Mouse (Mus musculus) spleen, postnatal 36 days (tissue): ENCODE results near the gene Myoc.
"Not testable (repeated sequence)": the region's sequence is repeated elsewhere in the genome, so short reads cannot be mapped to it uniquely, and the experiment has no call there.

ENCODE experiments used
- DNase-seq, 2 experiments: peaks; one replicate each; pipeline ENCODE4 v3.0.0; 2022; ENCODE audit warnings: low spot score in 2 of 2, mixed read lengths in 1 of 2

The Myoc gene

DNA sequence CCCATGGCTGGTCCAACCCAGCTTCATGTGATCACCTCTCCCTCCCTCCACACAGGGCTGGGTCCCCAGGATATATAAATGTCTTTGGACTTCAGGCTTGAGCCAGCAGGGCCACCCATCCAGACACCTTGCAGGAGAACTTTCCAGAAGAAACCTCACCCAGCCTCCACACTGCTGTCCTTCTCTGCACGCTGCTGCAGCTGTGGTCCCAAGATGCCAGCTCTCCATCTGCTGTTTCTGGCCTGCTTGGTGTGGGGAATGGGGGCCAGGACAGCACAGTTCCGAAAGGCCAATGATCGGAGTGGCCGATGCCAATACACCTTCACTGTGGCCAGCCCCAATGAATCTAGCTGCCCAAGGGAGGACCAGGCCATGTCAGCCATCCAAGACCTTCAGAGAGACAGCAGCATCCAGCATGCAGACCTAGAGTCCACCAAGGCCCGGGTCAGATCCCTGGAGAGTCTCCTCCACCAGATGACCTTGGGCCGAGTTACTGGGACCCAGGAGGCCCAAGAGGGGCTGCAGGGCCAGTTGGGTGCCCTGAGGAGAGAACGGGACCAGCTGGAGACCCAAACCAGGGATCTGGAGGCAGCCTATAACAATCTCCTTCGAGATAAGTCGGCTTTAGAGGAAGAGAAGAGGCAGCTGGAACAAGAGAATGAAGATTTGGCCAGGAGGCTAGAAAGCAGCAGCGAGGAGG lies at the start of gene Myoc:
Gene Myoc (plus strand): TSS at position 105 of the 700 bp plus-strand sequence.
- no peak for DNase-seq

GRCm38 (mm10) chr1:162589443-162589842 lies 49.5 kb upstream of the Myoc start:
- DNase-seq, result no peak

GRCm38 (mm10) chr1:162590415-162590997 lies 48.4 kb upstream of the Myoc start:
- DNase-seq, result no peak

DNA sequence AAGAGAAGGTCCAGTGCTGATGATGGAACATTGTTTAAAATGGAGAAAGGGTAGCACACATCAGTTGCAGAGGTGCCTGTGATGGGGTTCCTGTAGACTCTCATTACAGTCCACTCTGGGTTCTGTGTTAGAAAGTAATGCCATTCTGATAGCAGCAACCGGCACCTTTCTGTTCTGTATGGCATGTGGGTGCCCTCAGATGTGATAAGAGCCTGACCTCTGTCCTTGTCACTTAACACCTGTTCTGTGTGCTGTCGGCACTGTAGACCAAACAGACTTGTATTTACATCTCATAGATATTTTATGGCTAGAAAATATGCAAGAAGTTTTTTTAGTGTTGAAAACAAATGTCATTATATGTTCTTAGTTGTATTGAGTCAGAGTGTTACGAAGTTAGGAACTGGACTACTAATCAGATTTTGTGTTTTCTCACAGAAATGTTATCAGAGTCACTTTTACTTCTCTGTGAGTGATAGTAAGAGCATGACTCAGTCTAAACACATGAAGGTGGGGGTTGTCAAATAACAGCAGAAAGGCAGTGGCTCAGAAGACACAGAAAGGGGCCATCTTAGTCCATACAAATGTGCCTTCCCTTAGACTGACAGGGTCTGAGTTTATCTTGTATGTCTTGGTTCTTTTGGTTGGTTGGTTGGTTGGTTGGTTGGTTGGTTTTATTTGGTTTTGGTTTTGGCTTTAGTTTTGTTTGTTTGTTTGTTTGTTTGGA lies 41.4 kb upstream of the Myoc start:
- DNase-seq, result no peak

DNA sequence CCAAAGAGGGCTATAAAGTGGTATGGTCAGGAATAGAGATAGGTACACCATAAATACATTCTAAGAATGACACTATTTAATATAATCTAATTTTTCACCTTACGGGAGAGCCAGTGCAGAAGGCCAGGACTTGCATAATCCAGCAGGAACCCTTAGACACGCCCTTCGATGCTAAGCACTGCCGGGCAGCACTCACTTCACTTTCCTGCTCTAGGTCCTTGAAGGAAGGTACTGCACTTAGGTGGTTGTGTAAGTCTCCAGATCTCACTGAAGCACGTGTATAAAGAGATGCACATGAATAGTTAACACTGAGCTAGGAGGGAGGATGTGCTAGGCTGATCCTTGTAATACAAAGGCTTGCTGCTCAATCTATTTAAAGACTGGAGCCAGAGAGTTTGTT lies 39.3 kb upstream of the Myoc start:
- no peak for DNase-seq

DNA sequence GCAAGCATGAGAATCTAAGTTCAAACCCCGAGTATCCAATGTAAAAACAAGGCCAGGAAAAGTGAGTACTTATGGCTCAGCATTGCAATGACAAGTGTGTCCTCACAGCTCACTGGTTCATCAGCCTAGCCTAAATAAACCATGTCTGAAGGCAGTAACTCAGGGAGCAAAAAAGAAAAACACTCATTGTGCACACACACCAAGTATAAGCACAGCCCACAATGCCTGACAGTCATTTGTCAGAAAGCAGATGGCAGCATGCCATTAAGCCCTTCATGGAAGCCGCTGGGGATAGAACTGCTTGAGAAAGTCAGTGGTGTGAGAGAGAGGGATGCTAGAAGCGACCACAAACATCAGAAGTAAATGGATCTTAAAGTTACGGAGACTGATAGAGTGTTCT lies 37.7 kb upstream of the Myoc start:
- DNase-seq, result no peak

- no peak for DNase-seq
Measured at GRCm38 (mm10) chr1:162608127-162608526, 30.8 kb upstream of the Myoc start.

- no peak for DNase-seq
Measured at GRCm38 (mm10) chr1:162609633-162610250, 29.2 kb upstream of the Myoc start.

DNA sequence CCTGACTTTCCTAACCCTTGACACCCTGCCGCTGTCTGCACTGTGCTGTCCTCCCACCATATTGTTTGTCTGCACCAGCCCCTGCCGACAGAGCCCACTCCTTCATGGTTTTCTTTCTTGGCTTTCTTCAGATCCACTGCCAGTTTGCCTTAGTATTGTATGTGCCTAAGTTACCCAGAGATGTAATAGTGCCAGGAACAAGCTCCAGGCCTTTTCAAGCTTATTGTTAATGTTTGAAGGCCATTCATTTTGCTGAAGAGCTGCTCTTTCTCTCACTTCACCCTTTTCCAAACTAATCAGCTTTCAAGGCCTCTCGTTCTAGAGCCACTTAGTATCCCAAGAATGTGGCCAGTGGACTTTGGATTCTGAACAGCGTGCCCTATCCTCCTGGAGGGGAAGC lies 27.8 kb upstream of the Myoc start:
- DNase-seq, result no peak

GRCm38 (mm10) chr1:162615511-162615910 lies 23.4 kb upstream of the Myoc start:
- peak; percentile 5 to 12 for DNase-seq

DNA sequence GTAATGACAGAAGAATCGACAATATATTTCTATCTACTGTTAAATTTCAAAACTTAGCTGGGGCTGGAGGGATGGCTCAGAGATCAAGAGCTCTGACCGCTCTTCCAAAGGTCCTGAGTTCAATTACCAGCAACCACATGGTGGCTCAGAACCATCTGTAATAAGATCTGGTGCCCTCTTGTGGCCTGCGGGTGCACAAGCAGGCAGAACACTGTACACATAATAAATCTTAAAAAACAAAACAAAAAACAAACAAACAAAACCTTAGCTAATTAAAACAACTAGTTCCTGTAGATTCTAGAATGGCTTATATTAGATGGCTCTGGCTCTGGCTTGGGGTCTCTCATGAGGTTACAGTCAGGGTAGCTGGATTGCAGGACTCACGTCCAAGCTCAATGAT lies 18.5 kb upstream of the Myoc start:
- DNase-seq, result no peak

DNA sequence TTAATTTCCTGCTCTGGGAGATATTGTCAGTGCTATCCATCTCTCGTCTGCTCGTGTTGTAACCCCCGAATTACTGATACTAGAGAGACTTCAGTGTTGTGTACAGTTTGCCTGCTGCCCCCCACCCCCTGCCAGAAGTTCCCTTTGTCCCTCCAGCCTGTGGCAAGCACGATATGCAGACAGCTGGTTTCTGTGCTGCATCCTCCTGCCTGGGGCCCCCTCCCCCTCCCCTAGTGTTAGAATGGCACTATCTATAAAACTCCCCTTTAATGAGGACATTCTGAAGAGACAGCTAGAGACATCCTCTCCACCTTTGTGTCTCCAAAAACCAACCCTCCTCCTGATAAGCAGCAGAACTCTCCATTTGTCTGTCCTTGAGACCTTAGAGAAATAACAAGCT lies 15.1 kb upstream of the Myoc start:
- DNase-seq, result no peak

GRCm38 (mm10) chr1:162625229-162625628 lies 13.7 kb upstream of the Myoc start:
- DNase-seq, result peak; percentile 60 to 67

- DNase-seq, result not testable (repeated sequence)
Measured at GRCm38 (mm10) chr1:162627821-162628220, 11.1 kb upstream of the Myoc start.

- DNase-seq, result not testable (repeated sequence)
Measured at GRCm38 (mm10) chr1:162628326-162628725, 10.6 kb upstream of the Myoc start.

GRCm38 (mm10) chr1:162635291-162635931 lies 3.5 kb upstream of the Myoc start:
- not testable (repeated sequence) for DNase-seq

- no peak for DNase-seq
Measured at GRCm38 (mm10) chr1:162636516-162636915, 2.4 kb upstream of the Myoc start.

- no peak for DNase-seq
Measured at GRCm38 (mm10) chr1:162638535-162638934, 420 bp upstream of the Myoc start.

- no peak for DNase-seq
Measured at GRCm38 (mm10) chr1:162639861-162640260, 906 bp downstream of the Myoc start.

GRCm38 (mm10) chr1:162642591-162642990 lies 3.6 kb downstream of the Myoc start:
- DNase-seq, result no peak

DNA sequence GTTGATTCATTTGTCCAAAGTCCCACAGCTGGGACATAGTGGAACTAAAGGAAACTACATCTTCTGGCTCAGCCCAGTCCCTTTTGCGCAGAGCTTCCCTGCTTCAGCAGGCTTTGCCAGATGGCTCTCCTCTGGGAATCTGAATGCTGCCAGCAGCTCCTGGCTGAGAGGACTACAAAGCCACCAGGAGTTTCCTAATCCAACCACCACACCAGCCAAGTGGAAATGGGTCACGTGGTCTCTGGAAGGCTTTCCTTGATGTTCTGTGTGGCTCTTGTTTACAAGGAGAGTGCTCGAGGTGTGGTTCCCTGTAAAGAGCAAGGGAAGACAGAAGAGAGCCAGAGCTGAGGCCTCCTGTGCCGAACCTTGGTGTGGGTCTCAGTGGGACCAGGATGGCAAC lies 4.8 kb downstream of the Myoc start:
- no peak for DNase-seq

GRCm38 (mm10) chr1:162646083-162646686 lies 7.2 kb downstream of the Myoc start:
- DNase-seq, result peak in 1 of 2 experiments; percentile 9
